Mouse (Mus musculus) cerebellum, adult 2 months (tissue): ENCODE measurements around the gene Col15a1.

Source experiments
- CTCF ChIP-seq: fragments of 200-500 bp; IDR thresholded peaks from 2 replicates; pipeline ENCODE4 v1.5.1; 2011; ENCODE audit warnings: low read depth, mild to moderate bottlenecking, control low read depth, low read length, moderate library complexity, borderline replicate concordance; ENCODE audit not compliant: insufficient read depth
- POLR2A ChIP-seq: fragments of 200-500 bp; IDR thresholded peaks from 2 replicates; pipeline ENCODE4 v1.6.1; 2011; ENCODE audit warnings: low read length, control low read depth, borderline replicate concordance; ENCODE audit not compliant: insufficient read depth

- no peak for TF ChIP-seq CTCF
- TF ChIP-seq POLR2A, result no peak
Observed at GRCm38 (mm10) chr4:47300701-47301100, 92.7 kb downstream of the Col15a1 start.
